Mouse (Mus musculus) erythroblast, embryonic 14.5 days (primary cell): ENCODE measurements around the gene Tmprss3.

Experiments used
- GATA1 ChIP-seq: IDR thresholded peaks from 2 replicates; pipeline ENCODE4 v1.6.1; 2012; ENCODE audit warnings: low read length, inconsistent platforms, mixed read lengths
- TAL1 ChIP-seq: IDR thresholded peaks from 3 replicates; pipeline ENCODE4 v1.6.1; 2012; ENCODE audit warnings: low read length, inconsistent platforms, mixed read lengths

- no peak for TF ChIP-seq GATA1
- TF ChIP-seq TAL1, result no peak
Observed at GRCm38 (mm10) chr17:31129452-31129851, 69.3 kb downstream of the Tmprss3 start, which contains the start of gene Tff3.
